Mouse (Mus musculus): ENCODE data around the gene Gm11562.

DNA sequence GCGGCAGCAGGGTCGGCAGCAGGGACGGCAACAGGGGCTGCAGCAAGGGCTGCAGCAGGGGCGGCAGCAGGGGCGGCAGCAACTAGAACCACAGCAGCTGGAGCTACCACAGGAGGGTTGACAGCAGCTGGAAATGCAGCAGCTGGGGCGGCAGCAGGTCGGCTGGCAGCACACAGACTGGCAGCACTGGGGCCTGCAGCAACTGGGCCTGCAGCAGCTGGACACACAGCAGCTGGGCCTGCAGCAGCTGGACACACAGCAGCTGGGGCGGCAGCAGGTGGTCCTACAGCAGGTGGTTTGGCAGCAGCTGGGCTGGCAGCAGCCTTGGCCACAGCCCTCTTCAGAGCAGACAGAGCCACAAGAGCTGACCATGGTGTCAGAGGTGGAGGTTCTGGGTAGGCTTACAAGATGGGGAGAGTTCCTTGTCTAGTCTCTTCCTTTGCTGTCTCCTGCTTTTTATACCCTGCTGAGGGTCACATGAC lies 14.5 kb upstream of the Gm11562 start, which contains the start of gene Krtap4-2:
- no peak for TF ChIP-seq CTCF (IDR thresholded peaks at IDR 0.05)
- TF ChIP-seq EP300 (IDR thresholded peaks at IDR 0.05; ENCODE audit: insufficient read depth, low read depth, low read length), result no peak
